Mouse (Mus musculus) liver, adult 2 months (tissue): ENCODE measurements around the gene Cebpb. TPM values are rescaled to one million over a fixed set of nuclear protein-coding genes. Genes with fewer than 3 reads are reported as not detected.

ENCODE experiments used
- DNase-seq: peaks from one replicate; pipeline ENCODE4 v3.0.0-alpha.2; 2011; ENCODE audit warnings: low read depth, low spot score; ENCODE audit errors: extremely low read depth
- H3K27ac ChIP-seq: fragments of 200-500 bp; replicated peaks from 2 replicates; pipeline ENCODE4 v1.5.1; 2012; ENCODE audit warnings: low read depth, mild to moderate bottlenecking, control low read depth, inconsistent platforms, low read length; ENCODE audit not compliant: insufficient read depth
- H3K27me3 ChIP-seq: fragments of 200-500 bp; 2 replicates; pipeline ENCODE4 v1.6.1; 2012; ENCODE audit warnings: mild to moderate bottlenecking, moderate library complexity, low read length, inconsistent platforms; ENCODE audit not compliant: control insufficient read depth, insufficient read depth
- H3K36me3 ChIP-seq: fragments of 200-500 bp; 2 replicates; pipeline ENCODE4 v1.6.1; 2012; ENCODE audit warnings: low read length, inconsistent platforms; ENCODE audit not compliant: control insufficient read depth, insufficient read depth
- H3K4me1 ChIP-seq: fragments of 200-500 bp; 2 replicates; pipeline ENCODE4 v1.6.1; 2011; ENCODE audit warnings: low read length; ENCODE audit not compliant: control insufficient read depth, insufficient read depth
- H3K4me3 ChIP-seq: fragments of 200-500 bp; 2 replicates; pipeline ENCODE4 v1.5.1; 2011; ENCODE audit warnings: low read depth, mild to moderate bottlenecking, control low read depth, low read length, moderate library complexity; ENCODE audit not compliant: insufficient read depth
- H3K79me2 ChIP-seq: fragments of 200-500 bp; 2 replicates; pipeline ENCODE4 v1.6.1; 2012; ENCODE audit warnings: inconsistent platforms, mild to moderate bottlenecking, low read length, moderate library complexity; ENCODE audit not compliant: control insufficient read depth, insufficient read depth
- H3K9ac ChIP-seq: fragments of 200-500 bp; 2 replicates; pipeline ENCODE4 v1.6.1; 2012; ENCODE audit warnings: low read depth, mild to moderate bottlenecking, control low read depth, inconsistent platforms, low read length
- CTCF ChIP-seq: fragments of 200-500 bp; IDR thresholded peaks from 2 replicates; pipeline ENCODE4 v1.5.1; 2011; ENCODE audit warnings: low read depth, low read length, control low read depth
- POLR2A ChIP-seq: fragments of 200-500 bp; IDR thresholded peaks from 2 replicates; pipeline ENCODE4 v1.6.1; 2011; ENCODE audit warnings: low read length, control low read depth; ENCODE audit not compliant: insufficient read depth; ENCODE audit errors: extremely low read depth
- WGBS: fragments of 180-500 bp; shearing (Covaris S2); methylation state at CpG from one replicate; pipeline ENCODE4 v1.1.7; 2018; 5-methylcytosine and 5-hydroxymethylcytosine counted together
- polyA plus RNA-seq: library from polyadenylated mRNA; depleted of rRNA; stranded (reverse); fragments of >200 nt; gene quantifications from 2 replicates; pipeline ENCODE4 v1.2.3, GENCODE M21; 2012
- total RNA-seq: library from RNA; depleted of rRNA; stranded (reverse); fragments of >200 nt; gene quantifications from 2 replicates; pipeline ENCODE4 v1.2.3, GENCODE M21; 2014

Cebpb gene
- total and polyA plus RNA-seq, 2 experiments = 147 to 210 TPM

DNA sequence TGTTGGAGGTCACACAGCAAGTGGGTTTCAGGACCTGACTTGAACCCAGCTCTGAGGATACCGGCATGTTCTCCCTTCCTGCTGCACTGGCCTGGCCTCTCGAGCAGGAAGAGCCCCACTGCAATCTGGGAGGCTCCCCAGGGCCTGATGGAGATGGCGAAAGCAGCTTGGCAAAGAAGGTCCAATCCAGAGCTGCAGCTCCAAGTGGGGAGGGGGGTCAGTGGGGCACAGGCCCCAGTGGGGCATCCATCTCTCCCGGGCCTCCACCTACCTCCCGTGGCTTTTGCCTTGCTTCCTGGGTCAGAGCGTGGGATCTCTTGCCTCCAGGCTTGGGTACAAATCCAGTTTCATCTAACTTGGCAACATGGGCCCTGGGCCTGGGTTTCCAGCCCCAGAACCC is 13.4 kb downstream of the Cebpb start:
- DNase-seq = no peak
- Histone ChIP-seq H3K36me3 (no peaks in the 10 kb centered on the region), H3K4me3 (no peak overlapping the region), H3K27ac (no peak overlapping the region), H3K79me2 (no peaks in the 10 kb centered on the region), H3K9ac (no peak overlapping the region), H3K4me1 (peaks cover 4% of the 10 kb centered on the region; the same call in 1 of the 2 replicates), H3K27me3 (no peaks in the 10 kb centered on the region)
- 80% methylated on average over 6 of the region's 6 CpGs for WGBS
- TF ChIP-seq CTCF = no peak
- TF ChIP-seq POLR2A = no peak

DNA sequence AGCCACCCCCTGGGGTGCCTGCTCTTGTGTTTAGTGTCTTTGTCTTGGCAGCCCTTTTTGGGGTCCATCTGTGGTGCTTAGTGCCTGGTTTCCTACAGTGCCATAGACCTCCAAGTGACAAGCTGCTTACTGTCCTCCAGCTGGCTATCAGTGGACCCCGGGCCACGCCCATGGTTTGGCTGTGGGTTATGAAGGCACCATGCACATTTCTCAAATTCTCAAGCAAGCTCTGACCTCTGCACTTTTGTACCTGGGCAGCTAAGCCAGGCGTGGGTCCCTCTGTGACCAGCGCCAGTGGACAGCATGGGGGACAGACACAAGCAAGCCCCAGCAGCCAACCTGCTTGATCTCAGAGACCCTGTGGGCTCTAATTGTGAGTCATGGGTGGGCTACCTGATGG is 15.7 kb downstream of the Cebpb start:
- no peaks in the 10 kb centered on the region for H3K36me3 ChIP-seq
- WGBS = 94% methylated on average over 4 of the region's 4 CpGs
- no peak overlapping the region for H3K9ac ChIP-seq
- no peaks in the 10 kb centered on the region for H3K79me2 ChIP-seq
- TF ChIP-seq POLR2A (no peak), CTCF (no peak)
- no peaks in the 10 kb centered on the region for H3K27me3 ChIP-seq
- H3K4me1 ChIP-seq = no peaks in the 10 kb centered on the region
- no peak for DNase-seq
- no peak overlapping the region for H3K4me3 ChIP-seq
- H3K27ac ChIP-seq = no peak overlapping the region

DNA sequence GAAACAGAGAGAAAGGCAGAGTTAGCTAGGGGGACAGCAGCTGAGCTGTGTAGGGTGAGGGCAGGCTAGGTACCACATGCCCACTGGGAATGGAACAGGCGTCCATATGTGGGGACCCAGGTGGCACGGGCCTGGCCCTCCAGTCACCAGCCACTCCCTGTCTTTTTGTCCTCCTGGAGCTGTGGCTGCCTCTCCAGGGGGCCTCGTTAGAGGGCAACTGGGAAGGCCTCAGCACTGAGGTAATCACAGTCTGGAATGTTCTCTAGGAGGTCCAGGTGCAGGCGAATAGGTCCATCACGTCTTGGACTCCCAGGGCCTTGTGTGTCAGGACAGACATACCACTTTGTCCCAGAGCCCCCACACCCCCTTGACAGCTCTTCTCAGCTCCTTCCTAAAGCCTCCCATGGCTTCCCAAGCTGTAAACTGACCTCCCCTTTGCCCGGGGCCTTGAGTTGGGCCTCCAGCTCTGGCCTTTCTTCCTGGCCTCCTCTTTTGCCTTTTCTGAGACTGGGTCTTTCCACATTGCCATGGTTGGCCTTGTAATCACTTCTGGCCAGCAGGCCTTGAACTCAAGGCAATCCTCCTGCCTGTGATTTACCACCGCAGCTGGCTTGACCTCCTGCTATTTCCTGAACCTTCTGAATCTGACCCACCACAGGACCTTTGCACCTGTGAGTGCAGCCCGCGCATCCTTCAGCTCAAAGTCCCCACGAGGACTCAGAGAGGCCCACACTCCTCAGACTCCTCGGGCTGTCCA is 17.6 kb downstream of the Cebpb start:
- Histone ChIP-seq H3K4me3 (no peak overlapping the region), H3K4me1 (peaks cover 8% of the 10 kb centered on the region), H3K9ac (no peak overlapping the region), H3K36me3 (no peaks in the 10 kb centered on the region), H3K27ac (no peak overlapping the region), H3K27me3 (no peaks in the 10 kb centered on the region), H3K79me2 (no peaks in the 10 kb centered on the region)
- WGBS = 92% methylated on average over 11 of the region's 11 CpGs
- no peak for DNase-seq
- TF ChIP-seq POLR2A (no peak), CTCF (no peak)

DNA sequence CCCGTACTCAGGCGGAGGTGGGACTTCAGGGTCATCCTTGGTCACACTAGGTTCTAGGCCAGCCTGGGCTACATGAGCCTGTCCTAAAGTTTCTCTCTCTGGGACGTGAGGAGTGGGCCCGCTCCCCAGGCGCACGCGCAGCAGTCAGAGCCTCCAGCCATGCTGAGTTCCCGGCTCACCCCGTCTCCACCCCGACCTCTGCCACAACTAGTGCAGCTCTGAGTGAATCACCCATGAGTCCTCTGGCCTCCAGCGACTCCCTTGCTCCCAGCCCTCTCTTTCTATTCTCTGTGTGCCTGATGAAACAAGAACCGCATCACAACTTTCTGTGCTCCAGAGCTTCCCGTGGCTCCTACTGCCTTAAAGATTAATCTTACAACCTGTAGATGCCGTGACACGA is 19.7 kb downstream of the Cebpb start:
- Histone ChIP-seq H3K79me2 (no peaks in the 10 kb centered on the region), H3K27ac (no peak overlapping the region), H3K4me1 (peaks cover 8% of the 10 kb centered on the region), H3K4me3 (no peak overlapping the region), H3K36me3 (no peaks in the 10 kb centered on the region), H3K27me3 (no peaks in the 10 kb centered on the region), H3K9ac (no peak overlapping the region)
- no peak for TF ChIP-seq POLR2A
- no peak for TF ChIP-seq CTCF
- DNase-seq = no peak
- WGBS = 84% methylated on average over 15 of the region's 15 CpGs

DNA sequence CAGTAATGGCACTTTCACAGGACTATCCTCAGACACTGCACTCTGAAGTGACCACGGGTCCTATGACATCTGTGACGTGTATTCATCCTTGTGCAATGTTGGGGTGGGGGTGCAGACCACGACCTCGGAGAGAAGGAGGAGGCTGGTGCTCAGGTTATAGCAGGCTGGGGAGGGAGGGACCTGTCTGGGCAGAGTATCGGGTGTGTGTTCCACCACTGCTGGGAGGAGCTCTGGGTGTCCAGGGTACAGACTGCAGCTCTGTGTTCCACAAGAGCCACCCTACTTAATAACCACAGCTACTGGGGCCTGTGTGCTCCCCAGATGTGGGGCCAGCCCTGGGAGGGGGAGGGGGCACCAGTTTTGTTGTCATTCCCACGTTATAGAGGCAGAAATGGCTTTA is 21.3 kb downstream of the Cebpb start:
- no peaks in the 10 kb centered on the region for H3K79me2 ChIP-seq
- WGBS = 42% methylated on average over 6 of the region's 6 CpGs
- peaks cover 17% of the 10 kb centered on the region for H3K4me1 ChIP-seq
- no peaks in the 10 kb centered on the region for H3K36me3 ChIP-seq
- TF ChIP-seq CTCF = no peak
- no peak for TF ChIP-seq POLR2A
- no peaks in the 10 kb centered on the region for H3K27me3 ChIP-seq
- no peak overlapping the region; the same call in 1 of the 2 replicates for H3K27ac ChIP-seq
- DNase-seq = no peak
- H3K4me3 ChIP-seq = no peak overlapping the region
- peak overlapping the region; percentile 23 for H3K9ac ChIP-seq

DNA sequence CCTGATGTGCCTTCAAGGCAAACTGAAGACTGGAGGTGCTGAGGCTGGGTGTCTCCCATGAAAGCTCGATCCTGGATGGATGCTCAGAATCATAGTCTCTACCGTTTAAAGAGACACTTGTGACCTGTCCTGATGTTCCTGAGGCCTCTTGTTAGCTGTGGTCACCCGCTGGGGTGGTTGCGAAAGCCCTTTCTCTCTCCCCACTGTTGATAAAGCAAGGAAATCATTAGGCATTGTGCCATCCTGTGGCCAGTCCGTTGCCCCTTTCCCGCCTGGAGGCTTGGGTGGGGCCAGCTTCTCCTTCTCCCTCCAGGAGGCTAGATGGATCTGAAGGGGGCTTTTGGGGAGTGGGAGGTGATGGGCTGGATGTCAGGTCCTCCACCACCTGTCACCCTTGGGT is 21.9 kb downstream of the Cebpb start:
- Histone ChIP-seq H3K27me3 (no peaks in the 10 kb centered on the region), H3K9ac (no peak overlapping the region), H3K36me3 (no peaks in the 10 kb centered on the region), H3K79me2 (no peaks in the 10 kb centered on the region), H3K4me1 (peaks cover 17% of the 10 kb centered on the region), H3K4me3 (no peak overlapping the region), H3K27ac (no peak overlapping the region; the same call in 1 of the 2 replicates)
- TF ChIP-seq CTCF (no peak), POLR2A (no peak)
- WGBS = 13% methylated on average over 6 of the region's 6 CpGs
- peak; percentile 70 for DNase-seq
